Mouse (Mus musculus) forebrain, postnatal 0 days (tissue): Measurements from ENCODE around the gene Cyp2c38. TPM values are rescaled to one million over a fixed set of nuclear protein-coding genes. Genes with fewer than 3 reads are reported as not detected.
"Not testable (repeated sequence)": the region's sequence is repeated elsewhere in the genome, so short reads cannot be mapped to it uniquely, and the experiment has no call there.

Source experiments
- ATAC-seq: fragments of 200-750 bp; cut with Nextera tagmentation; 2 replicates; pipeline ENCODE4 v1.8.0; 2017; ENCODE audit warnings: mild to moderate bottlenecking, moderate library complexity
- DNase-seq: peaks from one replicate; pipeline ENCODE4 v3.0.0-alpha.2; 2015
- H3K27ac ChIP-seq: fragments of 300-500 bp; sonication (generic); 2 replicates; pipeline ENCODE4 v1.5.1; 2014; ENCODE audit warnings: low read depth, mild to moderate bottlenecking, antibody characterized with exemption, low read length, moderate library complexity, mixed read lengths
- H3K27me3 ChIP-seq: fragments of 300-500 bp; sonication (generic); 2 replicates; pipeline ENCODE4 v1.6.1; 2014; ENCODE audit warnings: mild to moderate bottlenecking, low read length, mixed read lengths; ENCODE audit not compliant: insufficient read depth
- H3K36me3 ChIP-seq: fragments of 300-500 bp; sonication (generic); 2 replicates; pipeline ENCODE4 v1.6.1; 2014; ENCODE audit warnings: mild to moderate bottlenecking, moderate library complexity; ENCODE audit not compliant: insufficient read depth
- H3K4me1 ChIP-seq: fragments of 300-500 bp; sonication (generic); 2 replicates; pipeline ENCODE4 v1.6.1; 2014; ENCODE audit warnings: antibody characterized with exemption; ENCODE audit not compliant: insufficient read depth
- H3K4me2 ChIP-seq: fragments of 300-500 bp; sonication (generic); 2 replicates; pipeline ENCODE4 v1.6.1; 2014; ENCODE audit warnings: low read depth, mild to moderate bottlenecking, moderate library complexity
- H3K4me3 ChIP-seq: fragments of 300-500 bp; sonication (generic); 2 replicates; pipeline ENCODE4 v1.5.1; 2014; ENCODE audit warnings: low read depth, low read length, mixed read lengths
- H3K9ac ChIP-seq: fragments of 300-500 bp; sonication (generic); 2 replicates; pipeline ENCODE4 v1.6.1; 2014; ENCODE audit warnings: mild to moderate bottlenecking
- H3K9me3 ChIP-seq: fragments of 300-500 bp; sonication (generic); 2 replicates; pipeline ENCODE4 v1.6.1; 2016; ENCODE audit warnings: low read length
- CTCF ChIP-seq: sonication (generic); IDR thresholded peaks from 2 replicates; pipeline ENCODE4 v1.5.1; 2016; ENCODE audit warnings: antibody characterized with exemption, control low read depth, low read depth
- WGBS: fragments of 180-500 bp; shearing (Covaris S2); extraction: QIAGEN DNeasy Blood & Tissue Kit; methylation state at CpG from one replicate; pipeline ENCODE4 v1.1.7; 2014; 5-methylcytosine and 5-hydroxymethylcytosine counted together
- polyA plus RNA-seq: library from polyadenylated mRNA; unstranded; fragments of >200 nt; fragmentation: Nextera tagmentation; extraction: Ambion mirVana; gene quantifications from 2 replicates; pipeline ENCODE4 v1.2.1, GENCODE M21; 2015
- total RNA-seq: library from RNA; depleted of rRNA; stranded (reverse); fragments of >200 nt; gene quantifications from 2 replicates; pipeline ENCODE4 v1.2.3, GENCODE M21; 2014; rRNA removed

The Cyp2c38 gene
- total RNA-seq (not detected in 2 replicates), polyA plus RNA-seq (not detected in 2 replicates)

GRCm38 (mm10) chr19:39462941-39463340 is at the start of gene Cyp2c38:
Gene Cyp2c38, minus strand, starts transcription at chr19:39463075.
- Histone ChIP-seq H3K4me1 (no peaks in the 10 kb centered on the region), H3K27ac (no peak within 1 kb of the TSS), H3K4me3 (no peak within 1 kb of the TSS), H3K27me3 (no peaks in the 10 kb centered on the region), H3K36me3 (no peaks in the 10 kb centered on the region), H3K9ac (no peak within 1 kb of the TSS), H3K9me3 (0 out of 2 replicates have a peak, but pooled peaks cover 4% of the 10 kb centered on the region), H3K4me2 (no peak within 1 kb of the TSS)
- DNase-seq (no peak), ATAC-seq (no peak)
- no peak for TF ChIP-seq CTCF
- 94% methylated on average over 1 of the region's 1 CpGs for WGBS

- no peak within 1 kb of the TSS for H3K27ac ChIP-seq
- no peak for TF ChIP-seq CTCF
- H3K4me1 ChIP-seq = no peaks in the 10 kb centered on the region
- H3K9me3 ChIP-seq = no peaks in the 10 kb centered on the region
- no peak for DNase-seq
- H3K36me3 ChIP-seq = no peaks in the 10 kb centered on the region
- no peak within 1 kb of the TSS for H3K9ac ChIP-seq
- H3K4me2 ChIP-seq = no peak within 1 kb of the TSS
- no peaks in the 10 kb centered on the region for H3K27me3 ChIP-seq
- ATAC-seq = no peak
- 77% methylated on average over 4 of the region's 4 CpGs for WGBS
- H3K4me3 ChIP-seq = no peak within 1 kb of the TSS
These were observed 47.7 kb upstream of the Cyp2c38 start, which contains the start of gene Cyp2c39 for GRCm38 (mm10) chr19:39510534-39510933. Gene Cyp2c39, plus strand, starts transcription at chr19:39510862.

GRCm38 (mm10) chr19:39509533-39509932 is 46.7 kb upstream of the Cyp2c38 start:
- H3K4me1 ChIP-seq = no peaks in the 10 kb centered on the region
- WGBS = 88% methylated on average over 1 of the region's 1 CpGs
- no peaks in the 10 kb centered on the region for H3K27me3 ChIP-seq
- no peak overlapping the region for H3K4me3 ChIP-seq
- H3K36me3 ChIP-seq = no peaks in the 10 kb centered on the region
- ATAC-seq (no peak), DNase-seq (no peak)
- no peak overlapping the region for H3K4me2 ChIP-seq
- H3K9ac ChIP-seq = no peak overlapping the region
- H3K27ac ChIP-seq = no peak overlapping the region
- TF ChIP-seq CTCF = no peak
- no peaks in the 10 kb centered on the region for H3K9me3 ChIP-seq

- H3K27me3 ChIP-seq = no peaks in the 10 kb centered on the region
These were observed 43.5 kb upstream of the Cyp2c38 start for GRCm38 (mm10) chr19:39506341-39506740.

GRCm38 (mm10) chr19:39483961-39484360 is 21.1 kb upstream of the Cyp2c38 start:
- H3K4me2 ChIP-seq, ATAC-seq, H3K9ac ChIP-seq, H3K4me3 ChIP-seq, H3K27me3 ChIP-seq, H3K36me3 ChIP-seq, DNase-seq, H3K27ac ChIP-seq, H3K4me1 ChIP-seq: not testable (repeated sequence)
- peaks cover 21% of the 10 kb centered on the region; the same call in 1 of the 2 replicates for H3K9me3 ChIP-seq
- 96% methylated on average over 1 of the region's 1 CpGs for WGBS

More at GRCm38 (mm10) chr19:39506341-39506740, 43.5 kb upstream of the Cyp2c38 start:
- no peak overlapping the region for H3K4me3 ChIP-seq
- no peaks in the 10 kb centered on the region for H3K4me1 ChIP-seq
- no peaks in the 10 kb centered on the region for H3K9me3 ChIP-seq
- ATAC-seq = no peak
- no peaks in the 10 kb centered on the region for H3K36me3 ChIP-seq
- no peak for DNase-seq
- H3K4me2 ChIP-seq = no peak overlapping the region
- no peak overlapping the region for H3K9ac ChIP-seq
- H3K27ac ChIP-seq = no peak overlapping the region
- no peak for TF ChIP-seq CTCF

- Histone ChIP-seq H3K27me3 (no peaks in the 10 kb centered on the region), H3K9me3 (no peaks in the 10 kb centered on the region), H3K9ac (no peak overlapping the region), H3K36me3 (no peaks in the 10 kb centered on the region), H3K4me2 (no peak overlapping the region), H3K4me1 (no peaks in the 10 kb centered on the region), H3K27ac (no peak overlapping the region), H3K4me3 (no peak overlapping the region)
- ATAC-seq (no peak), DNase-seq (no peak)
- no peak for TF ChIP-seq CTCF
These were observed 1.0 kb upstream of the Cyp2c38 start for GRCm38 (mm10) chr19:39463923-39464322.

Other genes with a start within 250 kb of the Cyp2c38 start
- not detected in 2 replicates for gene Cyp2c29, start 193.7 kb downstream of the Cyp2c38 start, total RNA-seq
- not detected in 2 replicates for gene Cyp2c29, start 193.7 kb downstream of the Cyp2c38 start, polyA plus RNA-seq
- not detected in 2 replicates for gene Cyp2c39, start 47.8 kb upstream of the Cyp2c38 start, total RNA-seq
- gene Cyp2c39, start 47.8 kb upstream of the Cyp2c38 start, polyA plus RNA-seq = not detected in 2 replicates
- not detected in 2 replicates for gene Cyp2c67, start 186.0 kb upstream of the Cyp2c38 start, total RNA-seq
- gene Cyp2c67, start 186.0 kb upstream of the Cyp2c38 start, polyA plus RNA-seq = not detected in 2 replicates